Mouse (Mus musculus) MEL (cell line): ENCODE data around the gene Etv2. TPM values are rescaled to one million over a fixed set of nuclear protein-coding genes. Genes with fewer than 3 reads are reported as not detected.

ENCODE experiments used
- DNase-seq: peaks from one replicate; pipeline ENCODE4 v3.0.0; 2011; ENCODE audit warnings: low read depth, low spot score
- H3K27ac ChIP-seq: 2 replicates; pipeline ENCODE4 v1.5.1; 2012; ENCODE audit warnings: low read depth, mild to moderate bottlenecking, control low read depth, low read length, moderate library complexity; ENCODE audit not compliant: control insufficient read depth
- H3K27me3 ChIP-seq, 2 experiments: fragments of 150-350 bp in 1 of 2; sonication (generic) in 1 of 2; 2 replicates each; pipeline ENCODE4 v1.6.1; 2012; ENCODE audit warnings: low read length in 2 of 2, mild to moderate bottlenecking in 2 of 2, improper control_type of control experiment in 1 of 2, moderate library complexity in 1 of 2; ENCODE audit not compliant: insufficient read depth in 2 of 2, control insufficient read depth in 1 of 2
- H3K36me3 ChIP-seq, 2 experiments: 2 replicates each; pipeline ENCODE4 v1.6.1; 2012 to 2014; ENCODE audit warnings: low read length in 2 of 2, improper control_type of control experiment in 1 of 2, inconsistent platforms in 1 of 2, mild to moderate bottlenecking in 1 of 2; ENCODE audit not compliant: insufficient read depth in 2 of 2, control insufficient read depth in 1 of 2
- H3K4me1 ChIP-seq, 2 experiments: fragments of 150-350 bp in 1 of 2; sonication (generic) in 1 of 2; 2 replicates each; pipeline ENCODE4 v1.6.1; 2012; ENCODE audit warnings: low read length in 2 of 2, improper control_type of control experiment in 1 of 2, mild to moderate bottlenecking in 1 of 2; ENCODE audit not compliant: insufficient read depth in 2 of 2, control insufficient read depth in 1 of 2
- H3K4me3 ChIP-seq, 2 experiments: fragments of 150-350 bp in 1 of 2; sonication (generic) in 1 of 2; 2 replicates each; pipeline ENCODE4 v1.5.1; 2012; ENCODE audit warnings: low read depth in 2 of 2, low read length in 2 of 2, mild to moderate bottlenecking in 2 of 2, moderate library complexity in 2 of 2, control low read depth in 1 of 2, improper control_type of control experiment in 1 of 2; ENCODE audit not compliant: control insufficient read depth in 1 of 2, insufficient read depth in 1 of 2
- H3K79me2 ChIP-seq: 2 replicates; pipeline ENCODE4 v1.6.1; 2012; ENCODE audit warnings: mild to moderate bottlenecking, low read length, moderate library complexity; ENCODE audit not compliant: control insufficient read depth, poor library complexity, insufficient read depth
- H3K9ac ChIP-seq: 2 replicates; pipeline ENCODE4 v1.6.1; 2012; ENCODE audit warnings: low read depth, mild to moderate bottlenecking, control low read depth, low read length, moderate library complexity; ENCODE audit not compliant: control insufficient read depth, poor library complexity, severe bottlenecking
- H3K9me3 ChIP-seq: fragments of 150-350 bp; sonication (generic); replicated peaks from 2 replicates; pipeline ENCODE4 v1.6.1; 2012; ENCODE audit warnings: mild to moderate bottlenecking, low read length, improper control_type of control experiment, moderate library complexity; ENCODE audit not compliant: insufficient read depth
- BHLHE40 ChIP-seq: IDR thresholded peaks from 2 replicates; pipeline ENCODE4 v1.6.1; 2012; ENCODE audit warnings: low read depth, mild to moderate bottlenecking, inconsistent platforms, low read length, improper control_type of control experiment, borderline replicate concordance
- ELF1 ChIP-seq: IDR thresholded peaks from 2 replicates; pipeline ENCODE4 v1.6.1; 2014; ENCODE audit warnings: low read depth, mild to moderate bottlenecking, inconsistent platforms, low read length, improper control_type of control experiment, moderate library complexity
- EP300 ChIP-seq, 2 experiments: IDR thresholded peaks; 2 replicates each; pipeline ENCODE4 v1.6.1; 2011; ENCODE audit warnings: improper control_type of control experiment in 2 of 2, low read length in 2 of 2, low read depth in 1 of 2, mild to moderate bottlenecking in 1 of 2
- ETS1 ChIP-seq: IDR thresholded peaks from 2 replicates; pipeline ENCODE4 v1.6.1; 2012; ENCODE audit warnings: low read depth, mild to moderate bottlenecking, inconsistent platforms, low read length, improper control_type of control experiment, moderate library complexity
- GABPA ChIP-seq: IDR thresholded peaks from 2 replicates; pipeline ENCODE4 v1.6.1; 2012; ENCODE audit warnings: low read depth, mild to moderate bottlenecking, inconsistent platforms, low read length, improper control_type of control experiment, moderate library complexity
- GATA1 ChIP-seq: IDR thresholded peaks from 2 replicates; pipeline ENCODE4 v1.6.1; 2011; ENCODE audit warnings: low read depth, low read length, improper control_type of control experiment
- MAFK ChIP-seq: IDR thresholded peaks from 2 replicates; pipeline ENCODE4 v1.6.1; 2011; ENCODE audit warnings: low read depth, mild to moderate bottlenecking, low read length, improper control_type of control experiment, borderline replicate concordance
- MAX ChIP-seq: IDR thresholded peaks from 2 replicates; pipeline ENCODE4 v1.6.1; 2011; ENCODE audit warnings: low read length, improper control_type of control experiment
- MYB ChIP-seq: IDR thresholded peaks from 2 replicates; pipeline ENCODE4 v1.6.1; 2011; ENCODE audit warnings: mild to moderate bottlenecking, low read depth, low read length, improper control_type of control experiment
- MYC ChIP-seq: IDR thresholded peaks from 2 replicates; pipeline ENCODE4 v1.6.1; 2011; ENCODE audit warnings: low read depth, mild to moderate bottlenecking, low read length, improper control_type of control experiment, moderate library complexity
- NRF1 ChIP-seq: IDR thresholded peaks from 2 replicates; pipeline ENCODE4 v1.6.1; 2014; ENCODE audit warnings: low read depth, mild to moderate bottlenecking, inconsistent platforms, low read length, improper control_type of control experiment, moderate library complexity; ENCODE audit not compliant: poor library complexity, insufficient read depth, severe bottlenecking
- POLR2A ChIP-seq, 2 experiments: IDR thresholded peaks; 2 replicates each; pipeline ENCODE4 v1.6.1; 2011 to 2012; ENCODE audit warnings: low read length in 2 of 2, mild to moderate bottlenecking in 2 of 2, control low read depth in 1 of 2, improper control_type of control experiment in 1 of 2, low read depth in 1 of 2, moderate library complexity in 1 of 2; ENCODE audit not compliant: control insufficient read depth in 1 of 2, insufficient read depth in 1 of 2, poor library complexity in 1 of 2
- POLR2AphosphoS2 ChIP-seq: IDR thresholded peaks from 2 replicates; pipeline ENCODE4 v1.6.1; 2011; ENCODE audit warnings: low read length, improper control_type of control experiment
- POLR2AphosphoS5 ChIP-seq: IDR thresholded peaks from 2 replicates; pipeline ENCODE4 v1.6.1; 2012; ENCODE audit warnings: low read depth, borderline replicate concordance, mild to moderate bottlenecking, inconsistent platforms, low read length, moderate library complexity, mixed read lengths
- SMC3 ChIP-seq: IDR thresholded peaks from 2 replicates; pipeline ENCODE4 v1.6.1; 2011; ENCODE audit warnings: low read depth, low read length, improper control_type of control experiment
- UBTF ChIP-seq: IDR thresholded peaks from 2 replicates; pipeline ENCODE4 v1.6.1; 2012; ENCODE audit warnings: low read depth, mild to moderate bottlenecking, inconsistent platforms, low read length, improper control_type of control experiment, moderate library complexity, borderline replicate concordance; ENCODE audit not compliant: insufficient read depth
- USF1 ChIP-seq: IDR thresholded peaks from 2 replicates; pipeline ENCODE4 v1.6.1; 2014; ENCODE audit warnings: low read depth, mild to moderate bottlenecking, inconsistent platforms, low read length, improper control_type of control experiment, moderate library complexity
- USF2 ChIP-seq, 2 experiments: IDR thresholded peaks; 2 replicates each; pipeline ENCODE4 v1.6.1; 2011 to 2012; ENCODE audit warnings: improper control_type of control experiment in 2 of 2, low read length in 2 of 2, borderline replicate concordance in 1 of 2, inconsistent platforms in 1 of 2, low read depth in 1 of 2, mild to moderate bottlenecking in 1 of 2; ENCODE audit not compliant: insufficient read depth in 1 of 2
- ZC3H11A ChIP-seq: IDR thresholded peaks from 2 replicates; pipeline ENCODE4 v1.6.1; 2012; ENCODE audit warnings: low read depth, mild to moderate bottlenecking, inconsistent platforms, low read length, improper control_type of control experiment
- polyA plus RNA-seq, 2 experiments: library from polyadenylated mRNA; stranded (reverse) in 1 of 2; unstranded in 1 of 2; fragments of >175 nt in 1 of 2; fragments of >200 nt in 1 of 2; gene quantifications; 2 replicates each; pipeline versions ENCODE4 v1.2.1 to v1.2.4; 2012; ENCODE audit warnings: low replicate concordance in 2 of 2, low read depth in 1 of 2; ENCODE audit not compliant: insufficient read length in 2 of 2, insufficient read depth in 1 of 2, missing spikeins in 1 of 2
- total RNA-seq: library from RNA; depleted of rRNA; stranded (reverse); fragments of 300-350 nt; gene quantifications from 2 replicates; pipeline ENCODE4 v1.2.3, GENCODE M21; 2012

Etv2 gene
- total and polyA plus RNA-seq, 3 experiments: 0.15 TPM; not detected in 2

- TF ChIP-seq SMC3 (no peak), ELF1 (no peak), USF1 (no peak), ETS1 (no peak), UBTF (no peak), MAFK (no peak), GABPA (no peak), MAX (no peak)
- Histone ChIP-seq H3K79me2 (peaks cover 36% of the 10 kb centered on the region), H3K9me3 (no peaks in the 10 kb centered on the region), H3K27me3 (no peaks in the 10 kb centered on the region), H3K27ac (no peak overlapping the region), H3K4me1 (peaks cover 3 to 12% of the 10 kb centered on the region in 2 experiments; a peak in 3 of 4 replicates), H3K4me3 (no peak overlapping the region), H3K9ac (no peak overlapping the region), H3K36me3 (peaks cover 7 to 9% of the 10 kb centered on the region in 2 experiments; a peak in 2 of 4 replicates)
- DNase-seq: no peak
These were observed 49.1 kb downstream of the Etv2 start for GRCm38 (mm10) chr7:30586455-30587020.

- Histone ChIP-seq H3K4me3 (no peak overlapping the region), H3K27ac (no peak overlapping the region), H3K9ac (no peak overlapping the region), H3K79me2 (peaks cover 32% of the 10 kb centered on the region), H3K9me3 (no peaks in the 10 kb centered on the region), H3K4me1 (peaks cover 1 to 3% of the 10 kb centered on the region in 2 experiments; a peak in 3 of 4 replicates), H3K36me3 (peaks cover 5 to 13% of the 10 kb centered on the region in 2 experiments; a peak in 2 of 4 replicates), H3K27me3 (no peaks in the 10 kb centered on the region)
- no peak for DNase-seq
- TF ChIP-seq GATA1 (no peak), UBTF (no peak), POLR2AphosphoS2 (no peak), POLR2AphosphoS5 (no peak), SMC3 (no peak), EP300 (IDR thresholded peaks at IDR 0.05; ENCODE audit: low read depth in 1 of 2, low read length in 2 of 2) (no peak), POLR2A (IDR thresholded peaks at IDR 0.05; ENCODE audit: control insufficient read depth in 1 of 2, insufficient read depth in 1 of 2, low read depth in 1 of 2, low read length in 2 of 2, poor library complexity in 1 of 2) (no peak; a peak in 1 of 4 replicates), USF2 (IDR thresholded peaks at IDR 0.05; ENCODE audit: borderline replicate concordance in 1 of 2, insufficient read depth in 1 of 2, low read depth in 1 of 2, low read length in 2 of 2) (no peak), ZC3H11A (no peak), BHLHE40 (no peak), NRF1 (no peak), USF1 (no peak), MYB (no peak), MYC (no peak)
These were observed 50.5 kb downstream of the Etv2 start for GRCm38 (mm10) chr7:30585170-30585569.
